Comparison of ENCODE assay signal across 18 mouse cellular contexts in genomic region chr1:19242021-19242420, GRCm38 (mm10). TPM values are rescaled to one million over a fixed set of nuclear protein-coding genes. Genes with fewer than 3 reads are reported as not detected.
DNase-seq lines count a peak whose midpoint lies in the region; ATAC-seq and TF ChIP-seq lines count a peak whose summit lies in the region.
"Had no signal": no experiment of that assay in that cellular context is flagged by ENCODE, and none has a peak within 500 bp of the region (broad histone marks: within the 10 kb centered on the region; RNA-seq: fewer than 3 reads in every experiment).

No protein-coding gene starts in this region.

- peak overlapping the region; percentile 67; the same call in 1 of the 2 replicates for H3K4me2 ChIP-seq in heart, embryonic 12.5 days
- H3K4me2 ChIP-seq in kidney, postnatal 0 days (ENCODE audit: low read length): peak overlapping the region; percentile 52
- H3K4me2 ChIP-seq in embryonic facial prominence, embryonic 12.5 days (replicated peaks): peak overlapping the region; percentile 46
- H3K4me2 ChIP-seq in limb, embryonic 13.5 days (replicated peaks): peak overlapping the region; percentile 61
- no peak overlapping the region for H3K4me2 ChIP-seq in forebrain, embryonic 16.5 days (ENCODE audit: low read length)
- H3K4me2 ChIP-seq: liver, embryonic 11.5 days had no signal

- H3K4me1 ChIP-seq in heart, embryonic 12.5 days (replicated peaks): 0 out of 2 replicates have a peak, but pooled peaks cover 4% of the 10 kb centered on the region
- no peaks in the 10 kb centered on the region for H3K4me1 ChIP-seq in kidney, postnatal 0 days (replicated peaks; ENCODE audit: insufficient read depth, low read length)
- H3K4me1 ChIP-seq in embryonic facial prominence, embryonic 12.5 days: 0 out of 2 replicates have a peak, but pooled peaks cover 7% of the 10 kb centered on the region
- peaks cover 13% of the 10 kb centered on the region for H3K4me1 ChIP-seq in limb, embryonic 13.5 days
- peaks cover 6% of the 10 kb centered on the region; the same call in 1 of the 2 replicates for H3K4me1 ChIP-seq in forebrain, embryonic 16.5 days (replicated peaks; ENCODE audit: control insufficient read depth, insufficient read depth, low read length)
- H3K4me1 ChIP-seq: lung, embryonic 15.5 days had no signal

- WGBS in heart, embryonic 12.5 days: 6% methylated on average over 8 of the region's 8 CpGs
- WGBS in kidney, postnatal 0 days: 6% methylated on average over 8 of the region's 8 CpGs
- 4% methylated on average over 8 of the region's 8 CpGs for WGBS in embryonic facial prominence, embryonic 12.5 days
- WGBS in limb, embryonic 13.5 days: 2% methylated on average over 8 of the region's 8 CpGs
- 3% methylated on average over 8 of the region's 8 CpGs for WGBS in forebrain, embryonic 16.5 days

- H3K9ac ChIP-seq in heart, embryonic 12.5 days: no peak overlapping the region
- no peak overlapping the region for H3K9ac ChIP-seq in kidney, postnatal 0 days (ENCODE audit: low read depth, low read length)
- no peak overlapping the region for H3K9ac ChIP-seq in embryonic facial prominence, embryonic 12.5 days
- no peak overlapping the region for H3K9ac ChIP-seq in limb, embryonic 13.5 days
- H3K9ac ChIP-seq in forebrain, embryonic 16.5 days (replicated peaks; ENCODE audit: low read depth, low read length): no peak overlapping the region
- H3K9ac ChIP-seq: forebrain, embryonic 13.5 days; lung, embryonic 15.5 days had no signal

- H3K27ac ChIP-seq in heart, embryonic 12.5 days (ENCODE audit: poor library complexity, severe bottlenecking): no peak overlapping the region
- H3K27ac ChIP-seq in kidney, postnatal 0 days: 0 out of 2 replicates have a peak overlapping the region, but pooled peaks have one; percentile 39
- no peak overlapping the region for H3K27ac ChIP-seq in embryonic facial prominence, embryonic 12.5 days
- H3K27ac ChIP-seq in limb, embryonic 13.5 days: no peak overlapping the region
- H3K27ac ChIP-seq in forebrain, embryonic 16.5 days (ENCODE audit: low read length): no peak overlapping the region
- H3K27ac ChIP-seq: forebrain, embryonic 13.5 days; gastrocnemius, adult 2 months; hindbrain, embryonic 10.5 days; left cerebral cortex, adult 2 months; lung, embryonic 15.5 days had no signal

- DNase-seq in heart, postnatal 36 days: no peak
- DNase-seq in kidney, postnatal 0 days (ENCODE audit: low spot score): no peak
- no peak for DNase-seq in kidney, postnatal 14 days
- DNase-seq in frontal cortex, postnatal 36 days (ENCODE audit: low spot score in 2 of 2): no peak
- DNase-seq: cerebellum, postnatal 10 days; gastrocnemius, adult 2 months; heart, adult 11 months had no signal

- no peaks in the 10 kb centered on the region for H3K36me3 ChIP-seq in heart, embryonic 12.5 days
- H3K36me3 ChIP-seq in kidney, postnatal 0 days (ENCODE audit: insufficient read depth, low read length): no peaks in the 10 kb centered on the region
- no peaks in the 10 kb centered on the region for H3K36me3 ChIP-seq in embryonic facial prominence, embryonic 12.5 days
- no peaks in the 10 kb centered on the region for H3K36me3 ChIP-seq in limb, embryonic 13.5 days
- H3K36me3 ChIP-seq in forebrain, embryonic 16.5 days (ENCODE audit: control insufficient read depth, insufficient read depth): no peaks in the 10 kb centered on the region
- H3K36me3 ChIP-seq: hindbrain, embryonic 10.5 days; lung, embryonic 15.5 days had no signal

- TF ChIP-seq CTCF in kidney, postnatal 0 days (IDR thresholded peaks at IDR 0.05; ENCODE audit: low read depth): no peak

- peaks cover 60% of the 10 kb centered on the region for H3K27me3 ChIP-seq in heart, embryonic 12.5 days (replicated peaks)
- H3K27me3 ChIP-seq in kidney, postnatal 0 days (ENCODE audit: insufficient read depth, low read length): peaks cover 25% of the 10 kb centered on the region; the same call in 1 of the 2 replicates
- H3K27me3 ChIP-seq in embryonic facial prominence, embryonic 12.5 days: peaks cover 52% of the 10 kb centered on the region
- H3K27me3 ChIP-seq in limb, embryonic 13.5 days: peaks cover 65% of the 10 kb centered on the region
- H3K27me3 ChIP-seq in forebrain, embryonic 16.5 days (replicated peaks; ENCODE audit: control insufficient read depth, insufficient read depth, low read length): peaks cover 60% of the 10 kb centered on the region

- H3K9me3 ChIP-seq in heart, embryonic 12.5 days (replicated peaks): no peaks in the 10 kb centered on the region
- H3K9me3 ChIP-seq in kidney, postnatal 0 days (replicated peaks; ENCODE audit: low read length): no peaks in the 10 kb centered on the region
- H3K9me3 ChIP-seq in embryonic facial prominence, embryonic 12.5 days: no peaks in the 10 kb centered on the region
- no peaks in the 10 kb centered on the region for H3K9me3 ChIP-seq in limb, embryonic 13.5 days
- peaks cover 3% of the 10 kb centered on the region; the same call in 1 of the 2 replicates for H3K9me3 ChIP-seq in forebrain, embryonic 16.5 days (ENCODE audit: control insufficient read depth, low read length)
- H3K9me3 ChIP-seq: forebrain, embryonic 13.5 days; hindbrain, embryonic 10.5 days; lung, embryonic 15.5 days had no signal

- intact Hi-C loops in heart, postnatal 36 days (cut with DNase I): no loop called here

- no peak overlapping the region for H3K4me3 ChIP-seq in heart, embryonic 12.5 days
- peak overlapping the region; percentile 20; the same call in 1 of the 2 replicates for H3K4me3 ChIP-seq in kidney, postnatal 0 days (replicated peaks; ENCODE audit: low read depth, low read length)
- H3K4me3 ChIP-seq in embryonic facial prominence, embryonic 12.5 days: no peak overlapping the region
- H3K4me3 ChIP-seq in limb, embryonic 13.5 days: peak overlapping the region; percentile 33; the same call in 1 of the 2 replicates
- no peak overlapping the region for H3K4me3 ChIP-seq in forebrain, embryonic 16.5 days (replicated peaks; ENCODE audit: low read length)
- H3K4me3 ChIP-seq: forebrain, embryonic 13.5 days; left cerebral cortex, adult 2 months had no signal

- no peak for ATAC-seq in heart, embryonic 12.5 days (ENCODE audit: insufficient number of reproducible peaks, low FRiP score)
- ATAC-seq in kidney, postnatal 0 days (replicated peaks; ENCODE audit: low FRiP score, low read depth): peak; percentile 43; the same call in 1 of the 2 replicates
- ATAC-seq in embryonic facial prominence, embryonic 12.5 days (ENCODE audit: insufficient number of reproducible peaks, insufficient read depth, low FRiP score, low TSS enrichment): no peak
- no peak for ATAC-seq in limb, embryonic 13.5 days (ENCODE audit: low FRiP score, low read depth)
- ATAC-seq in forebrain, embryonic 16.5 days: no peak
- ATAC-seq: activated CD4-positive, CD25-positive, alpha-beta regulatory T cell, adult 4 months had no signal

RNA-seq across cellular contexts. Expression of gene Tfap2b, which starts 33.3 kb away (rescaled TPM):
- polyA plus RNA-seq in heart, embryonic 12.5 days (2016; fragmentation: Nextera tagmentation; extraction: Ambion mirVana): 0.23 and 0.31 TPM in 2 replicates
- not detected for total RNA-seq in heart, postnatal 36 days (2021)
- 61.5 and 62.3 TPM in 2 replicates for polyA plus RNA-seq in kidney, postnatal 0 days (2015; fragmentation: Nextera tagmentation; extraction: Ambion mirVana)
- polyA plus RNA-seq in embryonic facial prominence, embryonic 12.5 days (2016; fragmentation: Nextera tagmentation; extraction: Ambion mirVana): 27.5 and 41.5 TPM in 2 replicates
- polyA plus RNA-seq in limb, embryonic 13.5 days (2015; fragmentation: Nextera tagmentation; extraction: Ambion mirVana): 57.2 and 66.0 TPM in 2 replicates
- 2.4 and 3.0 TPM in 2 replicates for polyA plus RNA-seq in forebrain, embryonic 16.5 days (2015; fragmentation: Nextera tagmentation; extraction: Ambion mirVana)
- total RNA-seq: gastrocnemius, adult 2 months had no signal
- polyA plus RNA-seq: activated CD4-positive, CD25-positive, alpha-beta regulatory T cell, adult 4 months; intestine, embryonic 14.5 days had no signal

Comparison
In these comparisons a context has a peak if more than half of its experiments do, and no peak if none do; other contexts are left out.
1. H3K4me3 ChIP-seq: peak in kidney, postnatal 0 days (single experiment) and limb, embryonic 13.5 days (single experiment); none in heart, embryonic 12.5 days (single experiment), embryonic facial prominence, embryonic 12.5 days (single experiment) and forebrain, embryonic 16.5 days (single experiment).